Mouse (Mus musculus) ES-Bruce4 (cell line): ENCODE results near the gene Zfp931.

Experiments used
- CTCF ChIP-seq: IDR thresholded peaks from one replicate; pipeline ENCODE4 v1.8.1; 2011; ENCODE audit warnings: low read depth, low read length
- EP300 ChIP-seq: IDR thresholded peaks from 2 replicates; pipeline ENCODE4 v1.6.1; 2011; ENCODE audit warnings: low read depth, low read length; ENCODE audit not compliant: insufficient read depth
- POLR2A ChIP-seq: IDR thresholded peaks from one replicate; pipeline ENCODE4 v1.8.1; 2011; ENCODE audit warnings: low read length; ENCODE audit not compliant: insufficient read depth

- no peak for TF ChIP-seq EP300
- TF ChIP-seq POLR2A = no peak
- TF ChIP-seq CTCF = peak; percentile 87
Measured at GRCm38 (mm10) chr2:178101957-178102356, 23.7 kb upstream of the Zfp931 start.
